Comparison of ENCODE assay signal across 9 mouse cellular contexts in the genomic region with DNA sequence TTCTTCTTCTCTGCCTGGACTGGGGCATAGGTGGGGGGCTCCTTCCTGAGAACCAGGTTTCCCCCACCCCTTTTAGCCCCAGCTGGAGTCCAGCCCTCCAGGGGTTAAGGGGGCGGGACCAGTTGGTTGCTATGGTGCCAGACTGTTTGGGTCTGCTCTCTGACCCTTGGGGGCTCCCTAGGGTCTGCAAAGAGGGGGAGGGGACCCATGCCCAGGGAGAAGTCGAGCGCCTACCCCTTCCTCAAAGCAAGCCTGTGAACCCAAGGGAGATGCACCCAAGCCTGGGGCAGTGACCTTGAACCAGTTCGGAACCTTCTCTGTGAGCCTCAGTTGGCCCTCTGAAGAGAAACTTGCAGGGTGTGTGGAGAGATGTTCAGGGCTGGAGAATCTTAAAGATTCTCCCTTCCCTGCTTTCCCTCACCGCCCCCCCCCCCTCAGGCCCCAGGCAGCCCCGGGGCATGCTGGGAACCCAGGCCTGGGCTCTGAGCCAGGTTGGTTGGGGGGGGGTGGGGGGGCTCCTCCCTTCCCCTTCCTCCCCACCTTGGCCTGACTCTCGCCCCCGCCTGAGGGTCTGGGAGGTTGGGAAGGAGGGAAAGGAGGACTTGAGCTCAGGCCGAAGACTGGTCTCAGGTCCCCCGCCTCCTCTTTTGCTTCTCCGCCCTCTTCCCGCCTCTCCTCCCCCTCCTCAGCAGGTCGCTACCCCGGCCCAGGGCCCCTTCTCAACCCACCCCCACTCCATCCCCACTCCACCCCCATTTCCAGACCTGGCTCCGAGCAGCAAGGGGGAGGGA. TPM values are rescaled to one million over a fixed set of nuclear protein-coding genes. Genes with fewer than 3 reads are reported as not detected.
DNase-seq lines count a peak whose midpoint lies in the region; ATAC-seq and TF ChIP-seq lines count a peak whose summit lies in the region.
"Had no signal": no experiment of that assay in that cellular context is flagged by ENCODE, and none has a peak within 500 bp of the region (broad histone marks: within the 10 kb centered on the region; RNA-seq: fewer than 3 reads in every experiment).

No protein-coding gene starts in this region.

- H3K4me3 ChIP-seq in ES-E14 (ENCODE audit: insufficient read depth in 1 of 2, low read depth in 1 of 2, low read length in 2 of 2, poor library complexity in 1 of 2, severe bottlenecking in 1 of 2): peak overlapping the region; percentile 87 to 93
- H3K4me3 ChIP-seq in embryonic facial prominence, embryonic 15.5 days (replicated peaks): peak overlapping the region; percentile 82
- H3K4me3 ChIP-seq in heart, embryonic 14.5 days (ENCODE audit: control insufficient read depth in 1 of 2, insufficient read depth in 1 of 2, low read depth in 1 of 2, low read length in 2 of 2): peak overlapping the region; percentile 76 to 86
- peak overlapping the region; percentile 82 for H3K4me3 ChIP-seq in kidney, postnatal 0 days (replicated peaks; ENCODE audit: low read depth, low read length)
- peak overlapping the region; percentile 85 for H3K4me3 ChIP-seq in lung, embryonic 16.5 days (ENCODE audit: low read length)

- WGBS in embryonic facial prominence, embryonic 15.5 days: 4% methylated on average over 7 of the region's 15 CpGs
- 0% methylated on average over 6 of the region's 15 CpGs for WGBS in heart, embryonic 14.5 days
- 1% methylated on average over 11 of the region's 15 CpGs for WGBS in kidney, postnatal 0 days
- WGBS in lung, embryonic 16.5 days: 1% methylated on average over 9 of the region's 15 CpGs

- H3K4me2 ChIP-seq in embryonic facial prominence, embryonic 15.5 days (replicated peaks): peak overlapping the region; percentile 75
- H3K4me2 ChIP-seq in heart, embryonic 14.5 days (ENCODE audit: low read length): peak overlapping the region; percentile 84
- H3K4me2 ChIP-seq in kidney, postnatal 0 days (ENCODE audit: low read length): peak overlapping the region; percentile 94
- H3K4me2 ChIP-seq in lung, embryonic 16.5 days (ENCODE audit: low read depth, low read length): peak overlapping the region; percentile 66

- H3K36me3 ChIP-seq in ES-E14 (ENCODE audit: control insufficient read depth, insufficient read depth, low read length, poor library complexity, severe bottlenecking): peaks cover 2% of the 10 kb centered on the region
- H3K36me3 ChIP-seq in embryonic facial prominence, embryonic 15.5 days: peaks cover 12% of the 10 kb centered on the region; the same call in 1 of the 2 replicates
- H3K36me3 ChIP-seq in heart, embryonic 14.5 days (ENCODE audit: control insufficient read depth, insufficient read depth, low read length): peaks cover 28% of the 10 kb centered on the region
- no peaks in the 10 kb centered on the region for H3K36me3 ChIP-seq in kidney, postnatal 0 days (ENCODE audit: insufficient read depth, low read length)
- peaks cover 16% of the 10 kb centered on the region for H3K36me3 ChIP-seq in lung, embryonic 16.5 days (ENCODE audit: control insufficient read depth, insufficient read depth, low read length)

- peaks cover 0 to 15% of the 10 kb centered on the region in 2 experiments for H3K4me1 ChIP-seq in ES-E14 (ENCODE audit: control insufficient read depth in 2 of 2, insufficient read depth in 2 of 2, low read length in 2 of 2, poor library complexity in 1 of 2)
- H3K4me1 ChIP-seq in embryonic facial prominence, embryonic 15.5 days: peaks cover 34% of the 10 kb centered on the region
- H3K4me1 ChIP-seq in heart, embryonic 14.5 days (ENCODE audit: control insufficient read depth in 2 of 2, insufficient read depth in 2 of 2, low read length in 2 of 2): peaks cover 15 to 36% of the 10 kb centered on the region in 2 experiments
- H3K4me1 ChIP-seq in kidney, postnatal 0 days (replicated peaks; ENCODE audit: insufficient read depth, low read length): peaks cover 30% of the 10 kb centered on the region
- peaks cover 29% of the 10 kb centered on the region for H3K4me1 ChIP-seq in lung, embryonic 16.5 days (replicated peaks; ENCODE audit: control insufficient read depth, insufficient read depth, low read length)

- in situ Hi-C loops in ES-E14 (cut with MboI; ENCODE audit: low sequenced_read_pairs in 2 of 2, unreplicated experiment in 2 of 2): no loop called here

- peak overlapping the region; percentile 99 for H3K27ac ChIP-seq in ES-E14 (ENCODE audit: insufficient read depth, low read depth, low read length, poor library complexity, severe bottlenecking)
- H3K27ac ChIP-seq in embryonic facial prominence, embryonic 15.5 days (replicated peaks): peak overlapping the region; percentile 99
- peak overlapping the region; percentile 98 to 99 for H3K27ac ChIP-seq in heart, embryonic 14.5 days (replicated peaks in 1 of 2; ENCODE audit: control insufficient read depth in 1 of 2, insufficient read depth in 1 of 2, low read depth in 2 of 2, low read length in 2 of 2)
- peak overlapping the region; percentile 98 for H3K27ac ChIP-seq in kidney, postnatal 0 days
- H3K27ac ChIP-seq in lung, embryonic 16.5 days (ENCODE audit: low read length): peak overlapping the region; percentile 97

- peak; percentile 72 for DNase-seq in ES-E14 (ENCODE audit: low read depth, low spot score)
- DNase-seq in adrenal gland, postnatal 14 days: peak; percentile 72
- peak; percentile 89 for DNase-seq in kidney, postnatal 0 days (ENCODE audit: low spot score)
- DNase-seq in retina, postnatal 7 days (ENCODE audit: low read depth, low spot score): peak; percentile 34
- DNase-seq in spleen, postnatal 10 days (ENCODE audit: low spot score in 2 of 2): no peak

- peak overlapping the region; percentile 95 for H3K9ac ChIP-seq in ES-E14 (ENCODE audit: insufficient read depth, low read depth, low read length, poor library complexity, severe bottlenecking)
- H3K9ac ChIP-seq in embryonic facial prominence, embryonic 15.5 days: peak overlapping the region; percentile 62
- H3K9ac ChIP-seq in heart, embryonic 14.5 days (ENCODE audit: low read length): peak overlapping the region; percentile 93
- peak overlapping the region; percentile 86 for H3K9ac ChIP-seq in kidney, postnatal 0 days (ENCODE audit: low read depth, low read length)
- H3K9ac ChIP-seq in lung, embryonic 16.5 days (ENCODE audit: low read length): peak overlapping the region; percentile 91

- no peaks in the 10 kb centered on the region for H3K27me3 ChIP-seq in embryonic facial prominence, embryonic 15.5 days
- H3K27me3 ChIP-seq in heart, embryonic 14.5 days (ENCODE audit: control insufficient read depth, insufficient read depth, low read length): no peaks in the 10 kb centered on the region
- H3K27me3 ChIP-seq in kidney, postnatal 0 days (ENCODE audit: insufficient read depth, low read length): no peaks in the 10 kb centered on the region
- no peaks in the 10 kb centered on the region for H3K27me3 ChIP-seq in lung, embryonic 16.5 days (ENCODE audit: control insufficient read depth, insufficient read depth, low read depth, low read length)

- H3K9me3 ChIP-seq in ES-E14 (ENCODE audit: control insufficient read depth, insufficient read depth, low read depth, low read length): no peaks in the 10 kb centered on the region
- H3K9me3 ChIP-seq in embryonic facial prominence, embryonic 15.5 days (replicated peaks): no peaks in the 10 kb centered on the region
- H3K9me3 ChIP-seq in heart, embryonic 14.5 days (ENCODE audit: control insufficient read depth, low read length): no peaks in the 10 kb centered on the region
- no peaks in the 10 kb centered on the region for H3K9me3 ChIP-seq in kidney, postnatal 0 days (replicated peaks; ENCODE audit: low read length)
- H3K9me3 ChIP-seq in lung, embryonic 16.5 days (ENCODE audit: control insufficient read depth, low read length): no peaks in the 10 kb centered on the region

- TF ChIP-seq CTCF in kidney, postnatal 0 days (IDR thresholded peaks at IDR 0.05; ENCODE audit: low read depth): no peak

- ATAC-seq in embryonic facial prominence, embryonic 15.5 days (ENCODE audit: insufficient number of reproducible peaks, low FRiP score, low TSS enrichment, low read depth): peak; percentile 71
- peak; percentile 59 for ATAC-seq in heart, embryonic 14.5 days (ENCODE audit: insufficient number of reproducible peaks, insufficient read depth, low FRiP score, low read depth)
- peak; percentile 26 for ATAC-seq in kidney, postnatal 0 days (replicated peaks; ENCODE audit: low FRiP score, low read depth)
- peak; percentile 64 for ATAC-seq in lung, embryonic 16.5 days (ENCODE audit: low read depth)

RNA-seq across cellular contexts. Expression of gene Spaca6, which starts 1.4 kb away (rescaled TPM):
- 12.7 and 16.6 TPM in 2 replicates for total RNA-seq in ES-E14 (2012; rRNA removed)
- total RNA-seq in adrenal gland, postnatal 14 days (2021): 51.1 and 70.1 TPM in 2 replicates
- polyA plus RNA-seq in embryonic facial prominence, embryonic 15.5 days (2015; fragmentation: Nextera tagmentation; extraction: Ambion mirVana): 31.2 and 32.8 TPM in 2 replicates
- polyA plus RNA-seq in heart, embryonic 14.5 days (2014; fragmentation: Nextera tagmentation; extraction: Ambion mirVana): 18.1 and 20.5 TPM in 2 replicates
- polyA plus RNA-seq in kidney, postnatal 0 days (2015; fragmentation: Nextera tagmentation; extraction: Ambion mirVana): 14.4 and 18.5 TPM in 2 replicates
- polyA plus RNA-seq in lung, embryonic 16.5 days (2015; fragmentation: Nextera tagmentation; extraction: Ambion mirVana): 31.4 and 36.6 TPM in 2 replicates

RNA-seq across cellular contexts. Expression of gene Has1, which starts 26.6 kb away (rescaled TPM):
- total RNA-seq in ES-E14 (2012; rRNA removed): 0.22 and 0.37 TPM in 2 replicates
- not detected in 2 replicates for total RNA-seq in adrenal gland, postnatal 14 days (2021)
- 1.4 and 1.5 TPM in 2 replicates for polyA plus RNA-seq in embryonic facial prominence, embryonic 15.5 days (2015; fragmentation: Nextera tagmentation; extraction: Ambion mirVana)
- 0.78 and 1.1 TPM in 2 replicates for polyA plus RNA-seq in heart, embryonic 14.5 days (2014; fragmentation: Nextera tagmentation; extraction: Ambion mirVana)
- 0.28 and 0.41 TPM in 2 replicates for polyA plus RNA-seq in kidney, postnatal 0 days (2015; fragmentation: Nextera tagmentation; extraction: Ambion mirVana)
- polyA plus RNA-seq in lung, embryonic 16.5 days (2015; fragmentation: Nextera tagmentation; extraction: Ambion mirVana): 0.73 and 1.3 TPM in 2 replicates

RNA-seq across cellular contexts. Expression of gene Fpr1, which starts 55.4 kb away (rescaled TPM):
- not detected in 2 replicates for total RNA-seq in ES-E14 (2012; rRNA removed)
- 0.33 TPM in 1 of 2 replicates, not detected in the other for total RNA-seq in adrenal gland, postnatal 14 days (2021)
- 0.20 and 0.83 TPM in 2 replicates for polyA plus RNA-seq in embryonic facial prominence, embryonic 15.5 days (2015; fragmentation: Nextera tagmentation; extraction: Ambion mirVana)
- 0.15 and 0.20 TPM in 2 replicates for polyA plus RNA-seq in heart, embryonic 14.5 days (2014; fragmentation: Nextera tagmentation; extraction: Ambion mirVana)
- polyA plus RNA-seq in kidney, postnatal 0 days (2015; fragmentation: Nextera tagmentation; extraction: Ambion mirVana): 0.39 and 0.83 TPM in 2 replicates
- polyA plus RNA-seq in lung, embryonic 16.5 days (2015; fragmentation: Nextera tagmentation; extraction: Ambion mirVana): 1.7 TPM in 2 replicates

RNA-seq across cellular contexts. Expression of gene Fpr2, which starts 59.2 kb away (rescaled TPM):
- not detected in 2 replicates for total RNA-seq in ES-E14 (2012; rRNA removed)
- not detected in 2 replicates for total RNA-seq in adrenal gland, postnatal 14 days (2021)
- polyA plus RNA-seq in embryonic facial prominence, embryonic 15.5 days (2015; fragmentation: Nextera tagmentation; extraction: Ambion mirVana): 0.68 and 0.77 TPM in 2 replicates
- polyA plus RNA-seq in heart, embryonic 14.5 days (2014; fragmentation: Nextera tagmentation; extraction: Ambion mirVana): 0.41 TPM in 1 of 2 replicates, not detected in the other
- 0.37 and 0.80 TPM in 2 replicates for polyA plus RNA-seq in kidney, postnatal 0 days (2015; fragmentation: Nextera tagmentation; extraction: Ambion mirVana)
- polyA plus RNA-seq in lung, embryonic 16.5 days (2015; fragmentation: Nextera tagmentation; extraction: Ambion mirVana): 1.9 and 2.9 TPM in 2 replicates

RNA-seq across cellular contexts. Expression of gene Fpr3, which starts 59.3 kb away (rescaled TPM):
- not detected in 2 replicates for total RNA-seq in ES-E14 (2012; rRNA removed)
- total RNA-seq in adrenal gland, postnatal 14 days (2021): not detected in 2 replicates
- not detected in 2 replicates for polyA plus RNA-seq in embryonic facial prominence, embryonic 15.5 days (2015; fragmentation: Nextera tagmentation; extraction: Ambion mirVana)
- not detected in 2 replicates for polyA plus RNA-seq in heart, embryonic 14.5 days (2014; fragmentation: Nextera tagmentation; extraction: Ambion mirVana)
- not detected in 2 replicates for polyA plus RNA-seq in kidney, postnatal 0 days (2015; fragmentation: Nextera tagmentation; extraction: Ambion mirVana)
- not detected in 2 replicates for polyA plus RNA-seq in lung, embryonic 16.5 days (2015; fragmentation: Nextera tagmentation; extraction: Ambion mirVana)
- polyA plus RNA-seq: large intestine, adult 2 months had no signal

Comparison
In these comparisons a context has a peak if more than half of its experiments do, and no peak if none do; other contexts are left out.
1. DNase-seq: peak in ES-E14 (single experiment), adrenal gland, postnatal 14 days (single experiment), kidney, postnatal 0 days (single experiment) and retina, postnatal 7 days (single experiment); none in spleen, postnatal 10 days (0 of 2).
2. Peak in every context shown above with its lines, with median percentiles within 50 percentile points of each other: H3K27ac ChIP-seq, H3K4me3 ChIP-seq, H3K9ac ChIP-seq, ATAC-seq and H3K4me2 ChIP-seq.